Mouse (Mus musculus) liver, embryonic 14 days (tissue): ENCODE data around the gene Csn3. TPM values are rescaled to one million over a fixed set of nuclear protein-coding genes. Genes with fewer than 3 reads are reported as not detected.

Experiments
- polyA plus RNA-seq: library from polyadenylated mRNA; depleted of rRNA; stranded (reverse); fragments of >200 nt; gene quantifications from 2 replicates; pipeline ENCODE4 v1.2.3, GENCODE M21; 2012; rRNA removed

The Csn3 gene
- 0.02 TPM in 1 of 2 replicates, not detected in the other for polyA plus RNA-seq

DNA sequence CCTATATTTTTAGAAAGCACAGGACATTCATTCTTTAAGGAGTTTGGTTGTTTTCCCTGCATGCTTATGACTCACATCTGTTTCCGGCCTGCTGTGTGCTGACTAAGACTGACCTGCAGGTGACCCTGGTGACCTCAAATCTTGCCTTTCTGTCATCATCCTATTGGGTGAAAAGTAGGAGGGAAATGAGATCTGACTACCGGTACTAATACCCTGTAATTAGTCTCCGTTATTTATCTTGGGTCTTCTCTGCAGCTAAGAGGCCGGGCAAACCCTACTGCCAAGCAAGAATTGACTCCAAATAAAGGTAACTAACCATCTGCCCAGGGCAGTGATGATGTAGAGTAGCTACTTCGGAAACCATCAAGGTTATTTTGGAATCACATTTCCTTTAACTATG lies at the start of gene Csn3:
TSS of gene Csn3 (plus strand) at position 208 of the 400 bp plus-strand sequence.

DNA sequence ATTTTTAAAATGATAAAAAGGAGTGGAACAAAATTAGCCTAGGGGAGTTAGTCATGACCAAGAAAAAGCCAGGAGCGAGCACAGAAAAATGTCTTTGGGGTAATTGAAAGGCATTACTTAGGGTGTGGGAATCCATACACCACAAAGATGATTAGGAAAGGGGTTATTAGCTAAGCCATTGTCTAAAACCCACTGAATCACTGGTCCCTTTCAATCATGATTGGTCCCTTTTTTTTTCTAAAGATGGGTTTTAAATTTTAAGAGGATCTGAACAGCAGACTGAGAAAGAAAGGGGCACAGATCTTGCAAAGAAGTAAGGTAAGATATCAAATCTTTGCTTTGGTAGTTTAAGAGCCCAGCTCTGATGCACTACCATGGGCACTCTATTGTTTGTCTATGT lies 40.6 kb upstream of the Csn3 start, which contains the start of gene Odam:
TSS of gene Odam (plus strand) at position 301 of the 400 bp plus-strand sequence.

DNA sequence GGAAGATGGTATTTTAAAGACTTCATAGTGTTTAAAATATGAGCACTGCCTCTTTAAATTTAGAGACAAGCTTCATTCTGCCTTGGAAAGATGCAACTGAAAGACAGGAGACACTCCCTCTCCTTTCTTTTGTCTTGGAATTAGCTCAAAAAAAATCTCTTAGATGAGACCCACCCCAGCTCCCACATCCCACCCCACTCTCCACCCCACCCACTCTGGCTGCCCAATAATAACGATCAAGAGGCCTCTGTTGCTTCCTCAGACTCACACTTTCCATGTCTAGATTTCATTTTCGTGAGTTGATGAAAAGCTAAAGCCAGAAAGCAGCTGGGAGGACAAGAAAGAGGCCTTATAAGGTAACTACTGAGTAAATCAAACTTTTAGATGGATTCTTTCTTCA lies 43.8 kb downstream of the Csn3 start, which contains the start of the genes 2310003L06Rik and Gm28434:
TSS of gene 2310003L06Rik (plus strand) at position 259 of the 400 bp plus-strand sequence.
TSS of gene Gm28434 (plus strand) at position 317 of the 400 bp plus-strand sequence.

DNA sequence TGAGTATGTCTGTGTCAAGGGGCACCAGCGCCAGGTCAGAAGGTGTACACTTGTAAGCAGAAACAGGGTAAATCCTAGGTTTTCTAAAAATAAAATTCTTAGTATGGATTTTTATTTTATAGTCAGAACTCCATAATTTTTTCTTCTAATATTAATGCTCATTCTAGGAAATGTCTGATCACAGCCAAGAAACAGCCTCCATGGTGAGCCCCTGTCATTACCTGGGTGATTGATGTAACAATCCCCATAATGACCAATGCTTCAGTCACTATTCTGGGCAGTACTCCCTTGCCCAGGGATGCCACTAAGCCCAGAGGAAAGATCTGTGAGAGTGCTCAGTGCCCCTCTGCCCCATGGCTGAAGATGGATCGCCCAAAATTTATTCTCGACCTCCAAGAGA lies 53.8 kb downstream of the Csn3 start, which contains the start of gene Cabs1:
TSS of gene Cabs1 (plus strand) at position 301 of the 400 bp plus-strand sequence.

Other genes with a start within 250 kb of the Csn3 start
- not detected in 2 replicates for gene Csn2, start 225.9 kb upstream of the Csn3 start, polyA plus RNA-seq
- gene Csn1s2a, start 151.0 kb upstream of the Csn3 start, polyA plus RNA-seq: not detected in 2 replicates
- not detected in 2 replicates for gene Csn1s2b, start 117.5 kb upstream of the Csn3 start, polyA plus RNA-seq
- gene Prr27, start 99.9 kb upstream of the Csn3 start, polyA plus RNA-seq: not detected in 2 replicates
- gene Odam, start 40.5 kb upstream of the Csn3 start, polyA plus RNA-seq: not detected in 2 replicates
- not detected in 2 replicates for gene 2310003L06Rik, start 43.9 kb downstream of the Csn3 start, polyA plus RNA-seq
- gene Gm28434, start 43.9 kb downstream of the Csn3 start, polyA plus RNA-seq: not detected in 2 replicates
- gene Cabs1, start 53.9 kb downstream of the Csn3 start, polyA plus RNA-seq: not detected in 2 replicates
- not detected in 2 replicates for gene Smr3a, start 77.0 kb downstream of the Csn3 start, polyA plus RNA-seq
- gene Smr2, start 161.0 kb downstream of the Csn3 start, polyA plus RNA-seq: not detected in 2 replicates
- gene Gm11116, start 186.0 kb downstream of the Csn3 start, polyA plus RNA-seq: not detected in 2 replicates
- gene Gm11115, start 228.5 kb downstream of the Csn3 start, polyA plus RNA-seq: not detected in 2 replicates